Mouse (Mus musculus): ENCODE measurements around the gene Tmem42. TPM values are rescaled to one million over a fixed set of nuclear protein-coding genes. Genes with fewer than 3 reads are reported as not detected.

Tmem42 gene
- polyA plus RNA-seq (2015; fragmentation: Nextera tagmentation; extraction: Ambion mirVana), result 6.5 and 6.6 TPM in 2 replicates

DNA sequence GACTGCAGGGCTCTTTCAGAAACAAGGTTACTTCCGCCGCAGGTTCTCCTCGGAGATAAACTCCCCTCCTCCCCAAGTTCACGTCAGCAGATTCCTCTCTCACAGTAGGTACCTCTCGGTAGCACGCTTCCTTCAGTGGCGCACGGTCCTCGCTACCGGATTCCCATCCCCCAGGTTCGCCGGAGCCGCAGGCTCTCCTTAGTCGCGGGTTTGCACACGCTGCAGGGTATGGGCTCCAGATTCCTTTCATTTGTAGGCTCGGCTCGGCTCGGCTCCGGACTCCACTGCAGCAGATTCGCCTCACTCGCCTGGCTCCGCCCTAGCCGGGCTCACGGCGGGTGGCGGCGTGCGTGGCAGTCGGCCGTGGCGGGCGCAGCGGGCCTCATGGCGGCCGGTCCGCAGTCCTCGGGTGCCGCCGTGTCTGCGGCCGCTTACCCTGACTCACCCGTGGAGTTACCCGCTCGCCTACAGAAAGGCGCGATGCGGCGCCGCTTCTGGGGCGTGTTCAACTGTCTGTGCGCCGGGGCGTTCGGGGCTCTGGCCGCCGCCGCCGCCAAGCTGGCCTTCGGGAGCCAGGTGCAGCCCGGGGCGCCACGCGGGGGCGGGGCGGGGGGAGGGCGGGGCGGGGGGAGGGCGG is at the start of gene Tmem42:
TSS of gene Tmem42 (plus strand) at position 332 of the 637 bp plus-strand sequence.
- ATAC-seq (ENCODE audit: low read depth), result peak; percentile 95
- peak within 1 kb of the TSS; percentile 75 for H3K9ac ChIP-seq (ENCODE audit: low read depth, low read length)
- 0% methylated on average over 60 of the region's 69 CpGs for WGBS (ENCODE audit: insufficient replicate concordance)

DNA sequence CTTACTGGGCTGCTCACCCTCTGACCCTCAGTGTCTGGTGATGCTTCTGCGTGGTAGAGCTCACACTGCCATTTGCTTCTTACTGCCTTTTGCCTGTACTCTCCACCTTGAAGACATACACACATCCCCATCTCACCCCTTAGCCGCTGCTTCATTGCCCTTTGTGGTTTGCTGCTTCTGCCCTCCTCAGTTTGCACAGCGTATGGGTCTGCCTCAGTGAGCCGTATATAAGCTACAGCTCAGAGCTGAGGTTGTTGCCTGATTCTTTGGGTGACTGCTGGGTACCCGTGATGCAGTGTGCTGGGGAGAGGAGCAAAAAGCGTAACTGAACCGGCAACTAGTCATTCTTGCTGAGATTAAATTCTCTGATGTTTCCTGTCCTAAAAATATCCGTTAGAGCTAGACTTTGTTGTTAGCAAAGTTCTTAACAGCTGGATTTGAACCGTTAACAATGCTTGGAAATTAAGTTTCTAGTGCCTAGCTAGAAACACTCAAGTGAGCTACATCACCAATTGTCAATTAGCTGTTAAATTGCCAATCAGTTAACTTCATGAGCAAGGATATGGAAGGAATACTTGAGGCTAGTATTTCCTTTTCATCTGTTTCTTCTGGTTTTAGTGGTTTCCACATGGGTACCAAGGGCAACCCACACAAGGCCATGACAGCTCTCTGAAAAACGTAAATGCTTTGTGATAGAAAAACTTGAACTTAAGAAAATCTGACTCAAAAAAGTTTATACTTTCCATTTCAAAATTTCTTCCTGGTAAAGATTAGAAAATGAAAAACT is 22.5 kb upstream of the Tmem42 start:
- Histone ChIP-seq H3K4me1 (ENCODE audit: control insufficient read depth, low read depth, low read length) (no peaks in the 10 kb centered on the region), H3K9ac (ENCODE audit: low read depth, low read length) (no peak overlapping the region), H3K4me3 (ENCODE audit: low read depth, low read length) (no peak overlapping the region), H3K9me3 (replicated peaks; ENCODE audit: control insufficient read depth, low read length) (no peaks in the 10 kb centered on the region), H3K27ac (ENCODE audit: low read length) (no peak overlapping the region), H3K36me3 (ENCODE audit: control insufficient read depth, insufficient read depth) (peaks cover 65% of the 10 kb centered on the region), H3K27me3 (ENCODE audit: control insufficient read depth, insufficient read depth, low read depth, low read length) (no peaks in the 10 kb centered on the region), H3K4me2 (ENCODE audit: low read depth, low read length) (no peak overlapping the region)
- ATAC-seq (ENCODE audit: low read depth), result no peak
- 78% methylated on average over 10 of the region's 10 CpGs for WGBS (ENCODE audit: insufficient replicate concordance)

More for the DNA sequence above, at the start of gene Tmem42:
- Histone ChIP-seq H3K4me2 (ENCODE audit: low read depth, low read length) (peak within 1 kb of the TSS; percentile 89), H3K36me3 (ENCODE audit: control insufficient read depth, insufficient read depth) (peaks cover 19% of the 10 kb centered on the region), H3K27ac (ENCODE audit: low read length) (peak within 1 kb of the TSS; percentile 86), H3K27me3 (ENCODE audit: control insufficient read depth, insufficient read depth, low read depth, low read length) (no peaks in the 10 kb centered on the region), H3K4me1 (ENCODE audit: control insufficient read depth, low read depth, low read length) (peaks cover 13% of the 10 kb centered on the region), H3K9me3 (replicated peaks; ENCODE audit: control insufficient read depth, low read length) (no peaks in the 10 kb centered on the region), H3K4me3 (ENCODE audit: low read depth, low read length) (peak within 1 kb of the TSS; percentile 84)

DNA sequence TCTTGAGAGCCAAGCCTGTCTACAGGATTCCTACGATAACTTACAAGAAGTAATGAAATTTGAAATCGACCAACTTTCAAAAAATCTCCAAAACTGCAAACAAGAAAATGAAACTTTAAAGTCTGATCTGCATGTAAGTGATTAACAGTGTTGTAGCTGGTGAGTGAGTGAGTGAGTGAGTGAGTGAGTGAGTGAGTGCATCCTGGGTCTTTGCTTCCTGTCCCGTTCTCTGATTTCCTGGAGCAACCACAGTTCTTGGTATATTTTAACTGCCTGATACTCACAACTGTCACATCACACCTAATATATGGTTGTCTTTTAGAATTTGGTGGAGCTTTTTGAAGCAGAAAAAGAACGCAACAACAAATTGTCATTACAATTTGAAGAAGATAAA is 21.9 kb upstream of the Tmem42 start:
- no peaks in the 10 kb centered on the region for H3K9me3 ChIP-seq (replicated peaks; ENCODE audit: control insufficient read depth, low read length)
- no peaks in the 10 kb centered on the region for H3K27me3 ChIP-seq (ENCODE audit: control insufficient read depth, insufficient read depth, low read depth, low read length)
- no peaks in the 10 kb centered on the region for H3K4me1 ChIP-seq (ENCODE audit: control insufficient read depth, low read depth, low read length)
- 85% methylated on average over 4 of the region's 4 CpGs for WGBS (ENCODE audit: insufficient replicate concordance)
- no peak for ATAC-seq (ENCODE audit: low read depth)
- H3K4me3 ChIP-seq (ENCODE audit: low read depth, low read length), result no peak overlapping the region
- H3K4me2 ChIP-seq (ENCODE audit: low read depth, low read length), result no peak overlapping the region
- no peak overlapping the region for H3K27ac ChIP-seq (ENCODE audit: low read length)
- peaks cover 67% of the 10 kb centered on the region for H3K36me3 ChIP-seq (ENCODE audit: control insufficient read depth, insufficient read depth)
- H3K9ac ChIP-seq (ENCODE audit: low read depth, low read length), result no peak overlapping the region

DNA sequence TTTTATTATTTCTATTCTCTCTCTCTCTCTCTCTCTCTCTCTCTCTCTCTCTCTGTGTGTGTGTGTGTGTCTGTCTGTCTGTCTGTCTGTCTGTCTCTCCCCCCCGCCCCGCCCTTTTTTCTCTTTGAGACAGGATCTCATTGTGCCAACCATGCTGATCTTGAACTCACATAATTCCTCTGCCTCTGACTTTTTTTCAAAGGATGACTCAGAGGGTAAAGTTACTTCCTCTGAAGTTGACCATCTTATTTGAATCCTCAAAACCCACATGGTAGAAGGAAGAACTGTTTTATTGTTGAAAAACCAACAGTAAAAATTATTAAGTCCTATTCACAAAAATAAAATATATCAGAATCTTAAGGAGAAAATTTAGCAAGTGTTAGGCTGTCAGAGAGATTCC is 16.4 kb upstream of the Tmem42 start:
- H3K4me3 ChIP-seq (ENCODE audit: low read depth, low read length), result no peak overlapping the region
- no peaks in the 10 kb centered on the region for H3K27me3 ChIP-seq (ENCODE audit: control insufficient read depth, insufficient read depth, low read depth, low read length)
- H3K4me1 ChIP-seq (ENCODE audit: control insufficient read depth, low read depth, low read length), result no peaks in the 10 kb centered on the region
- 95% methylated on average over 2 of the region's 2 CpGs for WGBS (ENCODE audit: insufficient replicate concordance)
- no peak for ATAC-seq (ENCODE audit: low read depth)
- no peaks in the 10 kb centered on the region for H3K9me3 ChIP-seq (replicated peaks; ENCODE audit: control insufficient read depth, low read length)
- H3K36me3 ChIP-seq (ENCODE audit: control insufficient read depth, insufficient read depth), result peaks cover 77% of the 10 kb centered on the region
- H3K4me2 ChIP-seq (ENCODE audit: low read depth, low read length), result no peak overlapping the region
- H3K9ac ChIP-seq (ENCODE audit: low read depth, low read length), result no peak overlapping the region
- H3K27ac ChIP-seq (ENCODE audit: low read length), result no peak overlapping the region

DNA sequence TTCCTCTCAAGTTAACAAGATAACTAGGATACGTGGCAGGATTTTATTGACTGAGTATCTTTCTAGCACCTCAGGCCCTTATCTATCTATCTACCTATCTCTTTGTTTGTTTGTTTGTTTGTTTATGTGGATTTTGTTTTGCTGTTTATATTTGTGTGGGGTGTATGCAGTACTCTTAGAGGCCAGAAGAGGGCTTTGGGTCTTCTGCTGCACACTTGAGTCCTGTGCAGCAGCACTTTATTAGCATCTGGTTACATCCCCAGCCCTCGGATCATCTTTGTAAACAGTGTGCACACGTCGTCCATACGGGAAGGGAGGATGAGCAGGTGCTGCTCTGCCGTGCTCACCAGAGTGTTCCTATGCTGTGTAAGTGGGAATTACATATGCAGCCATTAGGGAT is 15.1 kb upstream of the Tmem42 start:
- no peak overlapping the region for H3K9ac ChIP-seq (ENCODE audit: low read depth, low read length)
- H3K4me3 ChIP-seq (ENCODE audit: low read depth, low read length), result no peak overlapping the region
- peaks cover 78% of the 10 kb centered on the region for H3K36me3 ChIP-seq (ENCODE audit: control insufficient read depth, insufficient read depth)
- H3K4me2 ChIP-seq (ENCODE audit: low read depth, low read length), result no peak overlapping the region
- H3K4me1 ChIP-seq (ENCODE audit: control insufficient read depth, low read depth, low read length), result no peaks in the 10 kb centered on the region
- ATAC-seq (ENCODE audit: low read depth), result no peak
- 81% methylated on average over 6 of the region's 6 CpGs for WGBS (ENCODE audit: insufficient replicate concordance)
- H3K27ac ChIP-seq (ENCODE audit: low read length), result no peak overlapping the region
- H3K27me3 ChIP-seq (ENCODE audit: control insufficient read depth, insufficient read depth, low read depth, low read length), result no peaks in the 10 kb centered on the region
- H3K9me3 ChIP-seq (replicated peaks; ENCODE audit: control insufficient read depth, low read length), result no peaks in the 10 kb centered on the region

DNA sequence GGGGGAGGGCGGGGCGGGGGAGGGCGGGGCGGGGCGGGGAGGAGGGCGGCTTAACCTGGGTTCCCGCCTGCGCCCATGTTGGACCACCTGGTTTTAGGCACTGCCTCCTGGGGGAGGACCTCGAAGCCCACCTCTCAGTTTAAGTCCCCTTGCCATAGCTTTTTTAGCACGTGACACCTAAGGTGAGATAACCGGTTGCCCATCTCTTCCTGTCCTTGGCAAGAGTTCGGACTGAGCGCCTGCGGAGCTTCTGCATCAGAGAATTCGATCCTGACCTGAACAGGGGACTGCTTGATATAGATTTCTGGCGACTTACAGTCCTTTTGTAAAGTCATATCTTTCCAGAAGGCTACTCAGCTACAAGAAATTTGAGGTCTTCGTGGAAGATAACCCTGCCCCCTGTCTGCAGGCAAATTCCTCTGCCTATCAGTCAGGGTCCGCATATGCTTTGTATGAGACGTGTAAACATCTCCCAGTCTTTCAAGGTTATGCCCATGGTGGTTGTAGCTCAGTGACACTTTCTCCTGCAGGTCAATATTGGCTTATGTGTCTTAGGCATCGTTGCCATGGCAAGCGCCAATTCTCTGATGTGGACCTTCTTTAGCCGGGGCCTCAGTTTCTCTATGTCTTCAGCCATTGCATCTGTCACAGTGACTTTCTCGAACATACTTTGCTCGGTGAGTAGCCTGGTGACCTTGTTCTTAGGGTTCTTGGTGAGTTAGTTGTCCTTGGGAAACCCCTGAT is 682 bp downstream of the Tmem42 start:
- peaks cover 12% of the 10 kb centered on the region for H3K36me3 ChIP-seq (ENCODE audit: control insufficient read depth, insufficient read depth)
- H3K27ac ChIP-seq (ENCODE audit: low read length), result no peak overlapping the region
- no peaks in the 10 kb centered on the region for H3K27me3 ChIP-seq (ENCODE audit: control insufficient read depth, insufficient read depth, low read depth, low read length)
- peak overlapping the region; percentile 89 for H3K4me2 ChIP-seq (ENCODE audit: low read depth, low read length)
- WGBS (ENCODE audit: insufficient replicate concordance), result 34% methylated on average over 18 of the region's 24 CpGs
- H3K9me3 ChIP-seq (replicated peaks; ENCODE audit: control insufficient read depth, low read length), result no peaks in the 10 kb centered on the region
- peak overlapping the region; percentile 50 for H3K9ac ChIP-seq (ENCODE audit: low read depth, low read length)
- H3K4me3 ChIP-seq (ENCODE audit: low read depth, low read length), result peak overlapping the region; percentile 84
- ATAC-seq (ENCODE audit: low read depth), result no peak
- peaks cover 13% of the 10 kb centered on the region for H3K4me1 ChIP-seq (ENCODE audit: control insufficient read depth, low read depth, low read length)

DNA sequence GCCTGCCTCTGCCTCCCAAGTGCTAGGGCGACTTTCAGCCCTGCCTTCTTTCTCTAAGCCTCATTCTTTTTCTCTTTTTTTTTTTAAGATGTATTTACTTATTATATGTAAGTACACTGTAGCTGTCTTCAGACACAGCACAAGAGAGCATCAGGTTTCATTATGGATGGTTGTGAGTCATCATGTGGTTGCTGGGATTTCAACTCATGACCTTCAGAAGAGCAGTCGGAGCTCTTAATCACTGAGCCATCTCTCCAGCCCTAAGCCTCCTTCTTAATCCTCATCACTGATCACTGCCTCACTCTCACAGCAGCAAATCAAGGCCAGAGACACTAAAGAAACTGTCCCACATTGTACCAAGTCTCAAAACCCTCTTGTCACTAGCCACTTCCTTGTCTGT is 3.1 kb downstream of the Tmem42 start:
- H3K4me3 ChIP-seq (ENCODE audit: low read depth, low read length), result no peak overlapping the region
- no peaks in the 10 kb centered on the region for H3K9me3 ChIP-seq (replicated peaks; ENCODE audit: control insufficient read depth, low read length)
- H3K4me1 ChIP-seq (ENCODE audit: control insufficient read depth, low read depth, low read length), result peaks cover 13% of the 10 kb centered on the region
- H3K27me3 ChIP-seq (ENCODE audit: control insufficient read depth, insufficient read depth, low read depth, low read length), result no peaks in the 10 kb centered on the region
- no peak for ATAC-seq (ENCODE audit: low read depth)
- H3K27ac ChIP-seq (ENCODE audit: low read length), result no peak overlapping the region
- WGBS (ENCODE audit: insufficient replicate concordance), result 60% methylated on average over 2 of the region's 2 CpGs
- H3K4me2 ChIP-seq (ENCODE audit: low read depth, low read length), result no peak overlapping the region
- H3K36me3 ChIP-seq (ENCODE audit: control insufficient read depth, insufficient read depth), result no peaks in the 10 kb centered on the region
- H3K9ac ChIP-seq (ENCODE audit: low read depth, low read length), result no peak overlapping the region

DNA sequence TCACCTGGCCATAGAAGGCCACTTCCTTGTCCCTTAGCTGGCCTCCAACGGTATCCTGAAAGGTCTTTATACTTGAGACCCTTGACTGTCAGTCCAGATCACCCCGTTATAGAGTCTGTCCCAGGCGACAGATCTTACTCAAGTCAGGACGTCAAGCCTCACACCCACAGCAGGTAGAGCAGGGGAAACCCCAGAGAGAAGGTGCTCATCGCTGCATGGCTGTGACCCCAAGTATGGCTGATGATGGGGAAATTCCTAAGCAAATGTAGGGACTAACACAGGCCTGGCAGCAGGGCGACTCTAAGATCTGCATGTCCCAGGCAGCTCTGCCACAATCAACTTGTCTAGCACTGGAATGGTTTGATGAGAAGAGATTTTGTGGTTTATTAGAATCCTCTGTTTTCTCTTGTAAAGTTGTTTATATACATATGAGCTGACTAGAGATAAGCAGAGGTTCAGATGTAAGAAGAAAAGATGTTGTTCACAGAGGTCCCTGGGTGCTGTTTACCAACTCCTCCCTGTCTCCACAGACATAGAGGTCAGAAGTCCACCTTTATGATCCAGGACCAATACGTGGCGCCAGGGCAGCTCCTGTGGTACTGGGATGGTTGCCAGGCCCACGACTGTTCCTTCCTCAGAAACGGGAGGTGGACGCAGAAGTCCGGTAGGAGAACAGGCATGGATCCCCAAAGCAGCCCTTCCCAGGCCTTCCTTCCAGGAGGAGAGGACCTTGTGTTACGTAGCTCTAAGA is 10.5 kb downstream of the Tmem42 start:
- ATAC-seq (ENCODE audit: low read depth), result peak; percentile 37; the same call in 1 of the 2 replicates
- H3K36me3 ChIP-seq (ENCODE audit: control insufficient read depth, insufficient read depth), result no peaks in the 10 kb centered on the region
- H3K27ac ChIP-seq (ENCODE audit: low read length), result no peak overlapping the region
- no peak overlapping the region for H3K4me2 ChIP-seq (ENCODE audit: low read depth, low read length)
- H3K27me3 ChIP-seq (ENCODE audit: control insufficient read depth, insufficient read depth, low read depth, low read length), result no peaks in the 10 kb centered on the region
- 63% methylated on average over 13 of the region's 13 CpGs for WGBS (ENCODE audit: insufficient replicate concordance)
- no peak overlapping the region for H3K9ac ChIP-seq (ENCODE audit: low read depth, low read length)
- H3K4me3 ChIP-seq (ENCODE audit: low read depth, low read length), result no peak overlapping the region
- H3K4me1 ChIP-seq (ENCODE audit: control insufficient read depth, low read depth, low read length), result no peaks in the 10 kb centered on the region; the same call in 1 of the 2 replicates
- no peaks in the 10 kb centered on the region for H3K9me3 ChIP-seq (replicated peaks; ENCODE audit: control insufficient read depth, low read length)

Data from liver, embryonic 16.5 days (tissue).